Mouse (Mus musculus) hindbrain, embryonic 11.5 days (tissue): ENCODE measurements around the gene Arhgef5. TPM values are rescaled to one million over a fixed set of nuclear protein-coding genes. Genes with fewer than 3 reads are reported as not detected.
"Not testable (repeated sequence)": the region's sequence is repeated elsewhere in the genome, so short reads cannot be mapped to it uniquely, and the experiment has no call there.

ENCODE experiments used
- ATAC-seq: fragments of 200-750 bp; cut with Nextera tagmentation; 2 replicates; pipeline ENCODE4 v1.8.0; 2017; ENCODE audit warnings: mild to moderate bottlenecking, moderate TSS enrichment, moderate library complexity; ENCODE audit not compliant: low FRiP score
- DNase-seq: peaks from one replicate; pipeline ENCODE4 v3.0.0-alpha.2; 2015; ENCODE audit warnings: low spot score
- H3K27ac ChIP-seq: fragments of 300-500 bp; sonication (generic); 2 replicates; pipeline ENCODE4 v1.5.1; 2014; ENCODE audit warnings: mild to moderate bottlenecking, low read depth, low read length
- H3K27me3 ChIP-seq: fragments of 300-500 bp; sonication (generic); 2 replicates; pipeline ENCODE4 v1.6.1; 2014; ENCODE audit warnings: mild to moderate bottlenecking, low read length, moderate library complexity, mixed read lengths; ENCODE audit not compliant: control insufficient read depth, insufficient read depth
- H3K36me3 ChIP-seq: fragments of 300-500 bp; sonication (generic); 2 replicates; pipeline ENCODE4 v1.6.1; 2014; ENCODE audit warnings: mild to moderate bottlenecking, low read length, moderate library complexity, mixed read lengths; ENCODE audit not compliant: control insufficient read depth, insufficient read depth
- H3K4me1 ChIP-seq: fragments of 300-500 bp; sonication (generic); replicated peaks from 2 replicates; pipeline ENCODE4 v1.6.1; 2014; ENCODE audit warnings: low read length, mixed read lengths; ENCODE audit not compliant: control insufficient read depth, insufficient read depth
- H3K4me2 ChIP-seq: fragments of 300-500 bp; sonication (generic); replicated peaks from 2 replicates; pipeline ENCODE4 v1.6.1; 2014; ENCODE audit warnings: mild to moderate bottlenecking, low read depth, low read length
- H3K4me3 ChIP-seq: fragments of 300-500 bp; sonication (generic); 2 replicates; pipeline ENCODE4 v1.5.1; 2014; ENCODE audit warnings: low read depth, low read length
- H3K9ac ChIP-seq: fragments of 300-500 bp; sonication (generic); 2 replicates; pipeline ENCODE4 v1.6.1; 2014; ENCODE audit warnings: low read depth, low read length
- H3K9me3 ChIP-seq: fragments of 300-500 bp; sonication (generic); 2 replicates; pipeline ENCODE4 v1.6.1; 2016; ENCODE audit warnings: low read length; ENCODE audit not compliant: control insufficient read depth
- WGBS: fragments of 180-500 bp; shearing (Covaris S2); extraction: QIAGEN DNeasy Blood & Tissue Kit; methylation state at CpG from one replicate; pipeline ENCODE4 v1.1.7; 2014; 5-methylcytosine and 5-hydroxymethylcytosine counted together
- polyA plus RNA-seq: library from polyadenylated mRNA; unstranded; fragments of >200 nt; fragmentation: Nextera tagmentation; extraction: Ambion mirVana; gene quantifications from 2 replicates; pipeline ENCODE4 v1.2.1, GENCODE M21; 2014

Arhgef5 gene
- 3.6 and 4.3 TPM in 2 replicates for polyA plus RNA-seq

GRCm38 (mm10) chr6:43265363-43266041, at the start of gene Arhgef5:
Gene Arhgef5, plus strand, starts transcription at chr6:43265582.
- peak within 1 kb of the TSS; percentile 51 for H3K4me3 ChIP-seq
- DNase-seq (peak; percentile 40), ATAC-seq (peak; percentile 83)
- under 1% methylated on average over 37 of the region's 48 CpGs for WGBS
- no peak within 1 kb of the TSS for H3K27ac ChIP-seq
- H3K9me3 ChIP-seq, result no peaks in the 10 kb centered on the region
- no peaks in the 10 kb centered on the region for H3K36me3 ChIP-seq
- H3K4me2 ChIP-seq, result peak within 1 kb of the TSS; percentile 88
- peaks cover 13% of the 10 kb centered on the region for H3K27me3 ChIP-seq
- peaks cover 2% of the 10 kb centered on the region; the same call in 1 of the 2 replicates for H3K4me1 ChIP-seq
- peak within 1 kb of the TSS; percentile 55; the same call in 1 of the 2 replicates for H3K9ac ChIP-seq

- H3K4me1 ChIP-seq, H3K4me2 ChIP-seq, ATAC-seq, H3K27ac ChIP-seq, H3K4me3 ChIP-seq, H3K27me3 ChIP-seq, H3K9me3 ChIP-seq, DNase-seq, H3K36me3 ChIP-seq, H3K9ac ChIP-seq: not testable (repeated sequence)
- WGBS, result 85% methylated on average over 1 of the region's 1 CpGs
These were observed 34.1 kb upstream of the Arhgef5 start, which contains the start of gene Olfr47 for GRCm38 (mm10) chr6:43231255-43231654. Gene Olfr47, plus strand, starts transcription at chr6:43231529.

GRCm38 (mm10) chr6:43242061-43242460, 23.3 kb upstream of the Arhgef5 start:
- H3K4me3 ChIP-seq, result no peak overlapping the region
- H3K27me3 ChIP-seq, result no peaks in the 10 kb centered on the region
- DNase-seq (peak; percentile 52), ATAC-seq (no peak)
- H3K4me2 ChIP-seq, result no peak overlapping the region
- H3K36me3 ChIP-seq, result no peaks in the 10 kb centered on the region
- H3K9ac ChIP-seq, result no peak overlapping the region
- no peak overlapping the region for H3K27ac ChIP-seq
- H3K4me1 ChIP-seq, result no peaks in the 10 kb centered on the region
- WGBS, result 19% methylated on average over 4 of the region's 4 CpGs
- no peaks in the 10 kb centered on the region for H3K9me3 ChIP-seq

GRCm38 (mm10) chr6:43247396-43247795, 18.0 kb upstream of the Arhgef5 start:
- Histone ChIP-seq H3K9ac (no peak overlapping the region), H3K4me3 (no peak overlapping the region), H3K9me3 (no peaks in the 10 kb centered on the region), H3K27ac (no peak overlapping the region), H3K36me3 (no peaks in the 10 kb centered on the region), H3K27me3 (no peaks in the 10 kb centered on the region), H3K4me1 (no peaks in the 10 kb centered on the region), H3K4me2 (no peak overlapping the region)
- DNase-seq (no peak), ATAC-seq (no peak)
- 67% methylated on average over 3 of the region's 3 CpGs for WGBS

GRCm38 (mm10) chr6:43252994-43253393, 12.4 kb upstream of the Arhgef5 start:
- Histone ChIP-seq H3K4me1 (no peaks in the 10 kb centered on the region), H3K4me3 (no peak overlapping the region), H3K36me3 (no peaks in the 10 kb centered on the region), H3K27ac (no peak overlapping the region), H3K9ac (no peak overlapping the region), H3K27me3 (no peaks in the 10 kb centered on the region), H3K9me3 (no peaks in the 10 kb centered on the region), H3K4me2 (no peak overlapping the region)
- no peak for ATAC-seq
- 89% methylated on average over 1 of the region's 1 CpGs for WGBS
- DNase-seq, result no peak

GRCm38 (mm10) chr6:43254193-43254926, 11.0 kb upstream of the Arhgef5 start:
- Histone ChIP-seq H3K4me3 (no peak overlapping the region), H3K9ac (no peak overlapping the region), H3K9me3 (no peaks in the 10 kb centered on the region), H3K27ac (no peak overlapping the region), H3K36me3 (no peaks in the 10 kb centered on the region), H3K4me1 (no peaks in the 10 kb centered on the region), H3K4me2 (no peak overlapping the region), H3K27me3 (no peaks in the 10 kb centered on the region)
- DNase-seq (peak; percentile 18), ATAC-seq (0 out of 2 replicates have a peak, but pooled peaks have one; percentile 54)
- 58% methylated on average over 7 of the region's 7 CpGs for WGBS

GRCm38 (mm10) chr6:43260756-43261155, 4.6 kb upstream of the Arhgef5 start:
- Histone ChIP-seq H3K4me2 (no peak overlapping the region), H3K4me3 (no peak overlapping the region), H3K27ac (no peak overlapping the region), H3K9me3 (no peaks in the 10 kb centered on the region), H3K36me3 (no peaks in the 10 kb centered on the region), H3K27me3 (peaks cover 8% of the 10 kb centered on the region), H3K9ac (no peak overlapping the region), H3K4me1 (peaks cover 2% of the 10 kb centered on the region; the same call in 1 of the 2 replicates)
- ATAC-seq (no peak), DNase-seq (no peak)
- WGBS, result 75% methylated on average over 2 of the region's 2 CpGs

- Histone ChIP-seq H3K27ac (no peak overlapping the region), H3K4me1 (peaks cover 2% of the 10 kb centered on the region; the same call in 1 of the 2 replicates), H3K4me3 (peak overlapping the region; percentile 51), H3K36me3 (no peaks in the 10 kb centered on the region), H3K9ac (no peak overlapping the region), H3K9me3 (no peaks in the 10 kb centered on the region), H3K27me3 (peaks cover 13% of the 10 kb centered on the region), H3K4me2 (peak overlapping the region; percentile 88)
- DNase-seq (no peak), ATAC-seq (0 out of 2 replicates have a peak, but pooled peaks have one; percentile 52)
- WGBS, result 7% methylated on average over 8 of the region's 8 CpGs
These were observed 974 bp downstream of the Arhgef5 start for GRCm38 (mm10) chr6:43266356-43266755.
